Mouse (Mus musculus) neural tube, embryonic 14.5 days (tissue): Measurements from ENCODE around the gene Dhx35. TPM values are rescaled to one million over a fixed set of nuclear protein-coding genes. Genes with fewer than 3 reads are reported as not detected.

ENCODE experiments used
- ATAC-seq: fragments of 200-750 bp; cut with Nextera tagmentation; 2 replicates; pipeline ENCODE4 v1.8.0; 2017; ENCODE audit warnings: low read depth, mild to moderate bottlenecking, moderate TSS enrichment, moderate library complexity
- H3K27ac ChIP-seq: fragments of 300-500 bp; sonication (generic); 2 replicates; pipeline ENCODE4 v1.5.1; 2014; ENCODE audit warnings: low read depth, mild to moderate bottlenecking, control low read depth, low read length, moderate library complexity, mixed read lengths
- H3K27me3 ChIP-seq: fragments of 300-500 bp; sonication (generic); 2 replicates; pipeline ENCODE4 v1.6.1; 2014; ENCODE audit warnings: low read length; ENCODE audit not compliant: control insufficient read depth, insufficient read depth
- H3K36me3 ChIP-seq: fragments of 300-500 bp; sonication (generic); 2 replicates; pipeline ENCODE4 v1.6.1; 2014; ENCODE audit warnings: low read length, mixed read lengths; ENCODE audit not compliant: control insufficient read depth, insufficient read depth
- H3K4me1 ChIP-seq: fragments of 300-500 bp; sonication (generic); 2 replicates; pipeline ENCODE4 v1.6.1; 2014; ENCODE audit warnings: low read length; ENCODE audit not compliant: control insufficient read depth, insufficient read depth
- H3K4me2 ChIP-seq: fragments of 300-500 bp; sonication (generic); 2 replicates; pipeline ENCODE4 v1.6.1; 2014; ENCODE audit warnings: mild to moderate bottlenecking, low read depth, low read length, control low read depth
- H3K4me3 ChIP-seq: fragments of 300-500 bp; sonication (generic); 2 replicates; pipeline ENCODE4 v1.5.1; 2014; ENCODE audit warnings: low read depth, low read length, control low read depth, mixed read lengths
- H3K9ac ChIP-seq: fragments of 300-500 bp; sonication (generic); replicated peaks from 2 replicates; pipeline ENCODE4 v1.6.1; 2014; ENCODE audit warnings: low read depth, mild to moderate bottlenecking, control low read depth, low read length, mixed read lengths
- H3K9me3 ChIP-seq: fragments of 300-500 bp; sonication (generic); 2 replicates; pipeline ENCODE4 v1.6.1; 2016; ENCODE audit warnings: low read length; ENCODE audit not compliant: control insufficient read depth
- WGBS: fragments of 180-500 bp; shearing (Covaris S2); extraction: QIAGEN DNeasy Blood & Tissue Kit; methylation state at CpG from one replicate; pipeline ENCODE4 v1.1.7; 2014; 5-methylcytosine and 5-hydroxymethylcytosine counted together
- polyA plus RNA-seq: library from polyadenylated mRNA; unstranded; fragments of >200 nt; fragmentation: Nextera tagmentation; extraction: Ambion mirVana; gene quantifications from 2 replicates; pipeline ENCODE4 v1.2.1, GENCODE M21; 2014

The Dhx35 gene
- polyA plus RNA-seq, 1 experiment from 2014 or later: 14.5 TPM

GRCm38 (mm10) chr2:158828124-158828523 is 33.5 kb downstream of the Dhx35 start:
- WGBS: 95% methylated on average over 2 of the region's 2 CpGs
- Histone ChIP-seq H3K9me3 (no peaks in the 10 kb centered on the region), H3K9ac (no peak overlapping the region), H3K36me3 (peaks cover 8% of the 10 kb centered on the region), H3K27ac (no peak overlapping the region), H3K27me3 (no peaks in the 10 kb centered on the region), H3K4me1 (no peaks in the 10 kb centered on the region), H3K4me3 (no peak overlapping the region), H3K4me2 (no peak overlapping the region)
- ATAC-seq: no peak

- Histone ChIP-seq H3K9me3 (no peaks in the 10 kb centered on the region), H3K27ac (no peak overlapping the region), H3K27me3 (no peaks in the 10 kb centered on the region), H3K4me3 (no peak overlapping the region), H3K36me3 (peaks cover 8% of the 10 kb centered on the region), H3K4me2 (no peak overlapping the region), H3K4me1 (no peaks in the 10 kb centered on the region), H3K9ac (no peak overlapping the region)
- ATAC-seq: no peak
- WGBS: 77% methylated on average over 6 of the region's 6 CpGs
These were observed 35.1 kb downstream of the Dhx35 start for GRCm38 (mm10) chr2:158829746-158830145.

GRCm38 (mm10) chr2:158833221-158833620 is 38.6 kb downstream of the Dhx35 start:
- no peak overlapping the region for H3K9ac ChIP-seq
- no peaks in the 10 kb centered on the region for H3K9me3 ChIP-seq
- ATAC-seq: no peak
- H3K4me2 ChIP-seq: no peak overlapping the region
- H3K27ac ChIP-seq: no peak overlapping the region
- no peak overlapping the region for H3K4me3 ChIP-seq
- H3K36me3 ChIP-seq: peaks cover 25% of the 10 kb centered on the region
- 68% methylated on average over 5 of the region's 5 CpGs for WGBS
- no peaks in the 10 kb centered on the region for H3K4me1 ChIP-seq
- no peaks in the 10 kb centered on the region for H3K27me3 ChIP-seq

DNA sequence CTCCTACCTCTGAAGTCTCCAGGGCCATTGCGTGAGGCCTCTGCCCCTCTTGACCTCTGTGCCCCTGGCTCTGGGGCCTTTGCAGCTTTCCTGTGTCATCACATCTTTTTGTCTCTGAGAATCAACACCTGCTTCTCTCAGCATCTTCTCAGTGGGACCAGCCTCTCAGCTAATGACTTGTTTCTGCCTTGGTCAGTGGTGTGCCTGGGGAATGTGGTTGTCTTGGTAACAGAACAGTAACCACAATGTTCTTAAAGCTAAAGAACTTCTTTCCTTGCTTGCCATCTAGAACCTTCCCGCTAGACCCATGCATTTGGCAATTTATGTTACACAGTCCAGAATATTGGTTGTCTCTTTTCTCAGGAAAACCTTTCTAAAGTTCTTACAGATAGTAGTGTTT is 39.0 kb downstream of the Dhx35 start:
- Histone ChIP-seq H3K36me3 (peaks cover 25% of the 10 kb centered on the region), H3K4me3 (no peak overlapping the region), H3K27me3 (no peaks in the 10 kb centered on the region), H3K27ac (no peak overlapping the region), H3K9ac (no peak overlapping the region), H3K9me3 (no peaks in the 10 kb centered on the region), H3K4me2 (no peak overlapping the region), H3K4me1 (no peaks in the 10 kb centered on the region)
- WGBS: 74% methylated on average over 2 of the region's 2 CpGs
- no peak for ATAC-seq

DNA sequence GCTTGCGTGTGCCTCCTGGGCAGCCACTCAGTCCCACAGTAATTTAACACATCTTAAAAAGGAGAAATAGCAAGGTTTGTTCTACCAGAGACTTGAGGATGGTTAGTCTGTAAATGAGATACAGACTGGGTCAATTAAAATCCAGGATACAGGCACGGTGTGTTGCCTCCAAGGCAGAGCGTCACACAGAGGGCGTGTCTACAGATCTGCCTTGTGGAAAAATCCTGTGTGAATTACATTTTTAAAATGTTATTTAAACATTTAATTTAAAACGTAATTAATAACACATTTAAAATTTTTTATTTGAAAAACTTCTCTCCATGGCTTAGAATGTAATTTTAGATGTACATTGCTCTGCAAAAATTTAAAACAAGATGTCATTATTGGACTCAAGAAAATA is 48.7 kb downstream of the Dhx35 start:
- Histone ChIP-seq H3K4me1 (0 out of 2 replicates have a peak, but pooled peaks cover 5% of the 10 kb centered on the region), H3K9me3 (no peaks in the 10 kb centered on the region), H3K27ac (no peak overlapping the region), H3K4me3 (no peak overlapping the region), H3K27me3 (no peaks in the 10 kb centered on the region), H3K9ac (no peak overlapping the region), H3K36me3 (peaks cover 8% of the 10 kb centered on the region), H3K4me2 (no peak overlapping the region)
- 81% methylated on average over 5 of the region's 5 CpGs for WGBS
- ATAC-seq: no peak

GRCm38 (mm10) chr2:158845031-158845430 is 50.4 kb downstream of the Dhx35 start:
- Histone ChIP-seq H3K4me3 (no peak overlapping the region), H3K4me1 (0 out of 2 replicates have a peak, but pooled peaks cover 5% of the 10 kb centered on the region), H3K4me2 (no peak overlapping the region), H3K27me3 (no peaks in the 10 kb centered on the region), H3K27ac (no peak overlapping the region), H3K9me3 (no peaks in the 10 kb centered on the region), H3K36me3 (peaks cover 8% of the 10 kb centered on the region), H3K9ac (no peak overlapping the region)
- ATAC-seq: no peak
- 81% methylated on average over 5 of the region's 5 CpGs for WGBS

GRCm38 (mm10) chr2:158846208-158846607 is 51.6 kb downstream of the Dhx35 start:
- no peak overlapping the region for H3K4me3 ChIP-seq
- H3K9me3 ChIP-seq: no peaks in the 10 kb centered on the region
- H3K4me1 ChIP-seq: 0 out of 2 replicates have a peak, but pooled peaks cover 5% of the 10 kb centered on the region
- no peak overlapping the region for H3K9ac ChIP-seq
- peak overlapping the region; percentile 57; the same call in 1 of the 2 replicates for H3K27ac ChIP-seq
- no peaks in the 10 kb centered on the region for H3K27me3 ChIP-seq
- peaks cover 5% of the 10 kb centered on the region for H3K36me3 ChIP-seq
- ATAC-seq: no peak
- 45% methylated on average over 2 of the region's 2 CpGs for WGBS
- no peak overlapping the region for H3K4me2 ChIP-seq

DNA sequence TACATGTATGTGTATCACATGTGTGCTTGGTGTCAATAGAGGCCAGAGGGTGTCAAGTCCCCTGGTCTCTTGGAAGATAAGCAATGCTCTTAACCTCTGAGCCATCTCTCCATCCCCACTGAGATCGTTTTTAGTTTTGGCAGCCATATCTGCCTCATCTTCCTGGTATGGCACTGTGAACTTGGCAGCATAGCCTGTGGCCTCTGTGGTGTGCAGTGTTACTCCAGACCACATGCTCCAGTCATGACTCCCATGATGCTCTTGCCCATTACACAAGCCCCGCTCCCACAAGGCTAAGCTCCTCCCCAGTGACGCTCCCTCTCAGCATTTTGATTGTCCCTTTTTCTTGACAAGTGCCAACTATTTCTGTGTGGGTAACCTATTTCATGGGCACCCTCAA is 53.4 kb downstream of the Dhx35 start:
- Histone ChIP-seq H3K4me3 (no peak overlapping the region), H3K9ac (no peak overlapping the region), H3K27ac (no peak overlapping the region), H3K4me2 (no peak overlapping the region), H3K27me3 (no peaks in the 10 kb centered on the region), H3K9me3 (no peaks in the 10 kb centered on the region), H3K36me3 (peaks cover 4% of the 10 kb centered on the region; the same call in 1 of the 2 replicates), H3K4me1 (0 out of 2 replicates have a peak, but pooled peaks cover 5% of the 10 kb centered on the region)
- ATAC-seq: no peak
- 91% methylated on average over 3 of the region's 3 CpGs for WGBS

DNA sequence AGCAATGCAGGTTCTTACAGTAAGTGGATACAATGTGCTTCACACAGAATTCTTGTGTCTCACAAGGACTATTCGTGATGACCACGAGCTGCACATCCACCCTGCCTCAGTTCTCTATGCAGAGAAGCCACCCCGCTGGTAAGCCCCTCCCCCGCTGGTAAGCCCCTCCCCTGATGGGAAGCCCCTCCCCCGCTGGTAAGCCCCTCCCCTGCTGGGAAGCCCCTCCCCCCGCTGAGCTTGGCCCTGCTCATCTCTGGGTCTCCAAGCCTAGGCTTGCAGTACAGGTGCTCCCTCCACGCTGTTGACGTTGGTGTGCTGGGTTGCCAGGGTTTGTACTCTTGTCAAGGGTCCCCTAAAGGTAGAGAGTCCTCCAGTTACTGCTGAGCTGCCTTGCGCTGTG is 54.8 kb downstream of the Dhx35 start:
- Histone ChIP-seq H3K4me3 (no peak overlapping the region), H3K9me3 (no peaks in the 10 kb centered on the region), H3K36me3 (0 out of 2 replicates have a peak, but pooled peaks cover 4% of the 10 kb centered on the region), H3K27me3 (no peaks in the 10 kb centered on the region), H3K4me2 (no peak overlapping the region), H3K4me1 (0 out of 2 replicates have a peak, but pooled peaks cover 5% of the 10 kb centered on the region), H3K27ac (no peak overlapping the region), H3K9ac (no peak overlapping the region)
- no peak for ATAC-seq
- WGBS: 78% methylated on average over 9 of the region's 9 CpGs
